Mouse (Mus musculus) heart, postnatal 36 days (tissue): ENCODE data around the gene Stard13. TPM values are rescaled to one million over a fixed set of nuclear protein-coding genes. Genes with fewer than 3 reads are reported as not detected.

ENCODE experiments used
- DNase-seq, 2 experiments: peaks; one replicate each; pipeline ENCODE4 v3.0.0; 2021 to 2022
- intact Hi-C: fragments of 180-260 bp; cut with DNase I; formaldehyde crosslinking; loops from one replicate; pipeline ENCODE4 v1.15.1; 2025
- total RNA-seq, 2 experiments: library from RNA; stranded (reverse); gene quantifications; 2 replicates each; pipeline ENCODE4 v1.2.3; 2021

Gene Stard13
- total RNA-seq, 2 experiments from 2014 or later = 24.1 to 25.0 TPM

GRCm38 (mm10) chr5:151231411-151231810 is 2.2 kb downstream of the Stard13 start:
- DNase-seq = no peak
- intact Hi-C loops = loop anchor here (5.0 kb wide), 2 partner anchors 39 to 89 kb away; no protein-coding TSS in a partner anchor

DNA sequence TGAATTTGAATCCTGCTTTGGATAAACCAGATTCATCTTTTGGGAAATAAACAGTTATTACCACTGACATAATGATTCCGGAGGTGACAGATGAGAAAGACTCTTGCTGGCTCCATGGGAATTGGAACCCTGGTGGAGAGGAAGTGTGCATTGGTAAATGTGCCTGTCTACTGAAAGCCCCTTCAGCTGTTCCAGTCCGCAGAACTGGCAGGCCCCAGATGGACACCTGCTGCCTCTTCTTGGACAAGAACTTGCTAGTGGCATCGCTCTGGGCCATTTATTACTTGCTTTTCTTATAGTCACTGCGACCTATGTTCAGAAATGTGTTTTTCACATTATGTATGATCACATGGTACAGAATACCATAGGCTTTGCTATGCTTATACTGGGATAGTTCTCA is 3.2 kb downstream of the Stard13 start:
- intact Hi-C loops = loop anchor here (5.0 kb wide), 2 partner anchors 38 to 88 kb away; no protein-coding TSS in a partner anchor
- DNase-seq = no peak

DNA sequence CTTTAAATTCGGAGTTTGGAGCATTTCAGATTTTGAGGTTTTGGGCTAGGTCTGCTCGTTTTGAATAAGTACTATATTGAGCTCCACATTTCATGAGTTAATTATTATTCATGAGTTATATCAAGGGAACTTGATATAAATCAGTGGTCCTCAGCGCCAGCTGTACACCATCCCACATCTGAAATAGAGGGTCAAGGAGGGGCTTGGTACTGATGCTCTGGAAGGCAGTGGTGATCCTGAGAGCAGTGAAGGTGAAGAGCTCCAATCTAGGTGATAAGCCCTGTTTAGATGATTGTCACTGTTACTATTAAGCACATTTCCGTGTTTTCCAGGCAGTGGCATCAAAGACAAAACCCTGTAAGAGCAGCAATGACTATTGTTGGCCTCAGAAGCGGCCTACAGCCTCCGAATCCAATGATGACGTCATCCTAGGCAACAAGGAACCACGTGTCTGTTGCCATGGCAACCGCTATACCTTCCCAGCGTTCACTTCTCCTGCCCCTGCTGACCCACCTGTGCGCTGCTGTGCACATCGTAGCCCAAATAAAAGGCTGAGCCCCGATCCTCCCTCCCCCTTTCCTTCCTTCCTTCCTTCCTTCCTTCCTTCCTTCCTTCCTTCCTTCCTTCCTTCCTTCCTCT is 5.2 kb downstream of the Stard13 start:
- no peak for DNase-seq
- intact Hi-C loops = no loop called here

GRCm38 (mm10) chr5:151223696-151224366 is 9.8 kb downstream of the Stard13 start:
- DNase-seq = no peak
- intact Hi-C loops = no loop called here

DNA sequence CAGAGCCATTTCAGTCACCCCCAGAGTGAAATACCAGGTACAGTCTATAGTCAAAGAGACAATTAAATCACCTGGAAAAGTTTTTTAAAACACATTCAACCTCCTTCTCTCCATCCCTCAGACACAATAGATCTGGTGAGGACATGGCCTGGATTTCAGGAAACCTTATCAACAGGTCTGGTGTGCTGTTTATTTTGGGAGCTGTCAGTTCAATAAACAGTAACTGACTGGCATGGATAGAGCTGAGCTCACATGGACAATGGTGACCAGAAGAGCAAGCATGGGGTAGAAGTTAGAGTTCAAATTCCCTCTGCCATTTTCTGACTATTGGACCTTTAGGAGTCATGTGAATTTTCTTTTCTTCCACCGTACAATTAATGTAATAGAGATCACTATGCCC is 10.8 kb downstream of the Stard13 start:
- intact Hi-C loops = no loop called here
- no peak for DNase-seq

DNA sequence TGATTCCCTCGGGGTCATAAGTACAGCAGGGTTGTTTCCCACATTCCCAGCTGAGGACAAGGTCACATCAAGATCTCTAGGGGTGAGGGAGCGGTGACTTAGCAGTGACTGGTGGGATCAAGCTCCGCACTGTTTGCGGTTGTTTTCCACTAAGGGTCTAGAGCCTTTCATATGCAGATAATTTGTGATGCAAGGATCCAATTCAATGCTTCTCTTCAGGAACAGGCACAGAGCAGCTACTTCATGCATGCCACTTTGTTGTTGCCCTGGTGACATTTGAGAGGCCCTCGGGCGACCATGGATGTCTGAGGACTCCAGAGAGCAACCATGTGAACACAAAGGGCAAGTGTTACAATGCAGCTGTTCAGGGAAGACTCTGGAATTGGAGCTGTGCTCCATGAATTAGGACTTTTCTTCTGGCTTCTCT is 14.9 kb downstream of the Stard13 start:
- intact Hi-C loops = no loop called here
- DNase-seq = peak in 1 of 2 experiments; percentile 27

DNA sequence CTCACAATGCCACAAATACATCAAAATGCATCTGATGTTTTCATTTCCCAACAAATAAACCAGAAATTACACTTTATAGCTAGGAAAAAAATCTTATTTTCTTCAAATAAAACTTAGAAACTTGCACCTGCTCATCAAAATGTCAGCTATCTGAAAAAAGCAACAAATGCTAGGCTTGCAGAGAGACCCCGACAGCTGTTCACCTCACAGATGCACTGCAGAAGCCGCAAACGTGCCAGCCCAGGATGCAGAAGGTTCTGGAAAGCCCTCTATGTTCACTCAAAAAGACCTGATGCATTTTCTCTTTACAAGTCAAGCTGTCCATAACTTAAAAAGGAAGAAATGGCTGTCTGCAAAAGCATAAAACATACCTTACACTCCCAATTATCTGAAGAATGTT is 20.5 kb downstream of the Stard13 start:
- intact Hi-C loops = no loop called here
- no peak for DNase-seq

DNA sequence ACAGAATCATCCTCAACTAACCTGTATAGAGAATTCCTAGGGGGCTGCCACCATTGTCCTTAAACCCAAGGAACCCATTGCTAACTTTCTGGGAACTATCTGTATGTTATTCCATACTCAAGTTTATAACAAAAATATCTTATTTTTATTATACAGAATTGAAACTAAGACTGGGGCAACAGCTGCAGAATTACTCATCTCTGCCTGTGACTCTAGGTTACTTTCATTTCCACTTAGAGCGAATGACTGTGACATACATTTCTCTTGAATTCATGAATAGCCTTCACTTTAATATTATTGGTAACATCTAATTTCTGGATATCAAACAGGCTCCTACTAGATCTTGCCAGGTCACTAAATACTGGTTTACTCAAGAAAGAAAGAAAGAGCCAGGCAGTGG is 22.8 kb downstream of the Stard13 start:
- intact Hi-C loops = no loop called here
- no peak for DNase-seq

- intact Hi-C loops = no loop called here
Observed at GRCm38 (mm10) chr5:151210060-151210459, 23.6 kb downstream of the Stard13 start.

DNA sequence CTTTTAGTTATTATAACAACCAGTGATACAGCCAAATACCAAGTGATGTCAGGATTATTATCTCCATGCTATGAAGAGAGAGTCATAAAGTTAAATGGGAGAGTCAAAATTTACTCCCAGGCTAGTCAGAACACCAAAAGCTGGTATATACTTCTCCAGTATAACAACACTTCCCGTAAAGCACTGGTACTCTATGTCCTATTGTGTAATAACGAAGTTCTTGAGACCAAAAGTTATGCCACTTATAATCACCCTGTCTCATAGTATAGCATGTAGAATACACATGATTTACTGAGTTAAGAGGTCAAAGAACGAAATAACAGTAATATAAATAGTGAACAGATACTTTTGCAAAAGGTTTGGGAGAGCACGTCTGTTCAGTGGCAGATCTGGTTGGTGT is 28.6 kb downstream of the Stard13 start:
- intact Hi-C loops = no loop called here
- DNase-seq = no peak

More at GRCm38 (mm10) chr5:151210060-151210459, 23.6 kb downstream of the Stard13 start:
- DNase-seq = no peak

GRCm38 (mm10) chr5:151202925-151203324 is 30.7 kb downstream of the Stard13 start:
- intact Hi-C loops = no loop called here
- no peak for DNase-seq

GRCm38 (mm10) chr5:151201220-151201619 is 32.4 kb downstream of the Stard13 start:
- intact Hi-C loops = no loop called here
- no peak for DNase-seq

DNA sequence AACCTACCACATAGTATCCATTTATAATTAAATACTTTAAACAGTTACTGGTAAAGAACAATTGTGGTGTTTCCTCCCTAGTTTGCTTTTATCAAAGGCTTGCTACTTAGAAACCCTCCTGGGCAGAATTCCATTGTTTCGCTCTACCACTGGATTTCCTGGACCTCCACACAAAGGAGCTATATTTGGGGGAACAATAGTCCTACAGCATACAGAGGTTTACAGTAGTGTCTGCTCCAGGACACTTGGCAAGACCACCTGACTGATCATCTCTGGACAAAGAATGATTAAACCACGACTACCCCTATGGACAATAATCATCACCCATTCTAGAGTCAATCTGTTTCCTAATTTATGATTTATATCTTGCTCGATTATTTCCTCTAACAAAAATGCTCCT is 34.4 kb downstream of the Stard13 start:
- no peak for DNase-seq
- intact Hi-C loops = no loop called here

GRCm38 (mm10) chr5:151196603-151197272 is 36.9 kb downstream of the Stard13 start:
- intact Hi-C loops = no loop called here

DNA sequence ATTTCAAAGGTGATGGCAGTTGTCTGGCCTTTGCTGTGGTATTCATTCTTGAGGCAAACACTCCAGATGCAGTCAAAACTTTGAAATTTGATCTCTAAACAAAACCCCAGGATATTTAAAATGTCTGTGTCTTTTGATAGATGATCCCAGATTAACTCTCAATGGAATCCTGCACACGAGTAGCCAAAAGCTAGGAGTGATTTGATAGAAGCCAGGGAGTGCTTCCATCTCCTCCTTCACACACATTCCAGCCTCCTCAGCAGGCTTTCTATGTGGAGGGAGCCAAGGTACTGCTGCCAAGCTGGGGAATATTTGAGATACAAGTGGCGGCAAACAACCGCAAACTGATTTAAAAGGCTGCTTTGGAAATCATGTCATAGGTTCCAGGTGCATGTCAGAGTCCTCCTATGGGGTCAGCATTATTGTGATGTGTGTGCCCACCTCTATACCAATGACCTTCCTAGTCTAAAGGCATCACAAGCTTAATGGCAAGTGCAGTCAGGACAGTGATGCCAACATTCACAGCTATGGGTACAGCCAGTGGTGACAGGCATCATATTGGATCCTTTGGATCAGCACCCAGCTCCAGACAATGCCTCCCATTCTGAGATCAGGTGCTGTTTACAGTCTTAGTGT is 39.6 kb downstream of the Stard13 start:
- no peak for DNase-seq
- intact Hi-C loops = loop anchor here (5.0 kb wide), 1 partner anchor 38 kb away; the partner anchor contains the start of gene Stard13

More at GRCm38 (mm10) chr5:151196603-151197272, 36.9 kb downstream of the Stard13 start:
- no peak for DNase-seq

- no peak for DNase-seq
- intact Hi-C loops = loop anchor here (5.0 kb wide), 1 partner anchor 40 kb away; the partner anchor contains the start of gene Stard13
Observed at GRCm38 (mm10) chr5:151192266-151192665, 41.4 kb downstream of the Stard13 start.

GRCm38 (mm10) chr5:151190764-151191163 is 42.9 kb downstream of the Stard13 start:
- no peak for DNase-seq
- intact Hi-C loops = loop anchor here (2.0 to 5.0 kb wide), 2 partner anchors 42 to 178 kb away; partner anchors contain the start of gene Stard13

GRCm38 (mm10) chr5:151189789-151190378 is 43.8 kb downstream of the Stard13 start:
- intact Hi-C loops = loop anchor here (2.0 to 5.0 kb wide), 3 partner anchors 42 to 179 kb away; partner anchors contain the start of gene Stard13
- DNase-seq = peak; percentile 66 to 69

DNA sequence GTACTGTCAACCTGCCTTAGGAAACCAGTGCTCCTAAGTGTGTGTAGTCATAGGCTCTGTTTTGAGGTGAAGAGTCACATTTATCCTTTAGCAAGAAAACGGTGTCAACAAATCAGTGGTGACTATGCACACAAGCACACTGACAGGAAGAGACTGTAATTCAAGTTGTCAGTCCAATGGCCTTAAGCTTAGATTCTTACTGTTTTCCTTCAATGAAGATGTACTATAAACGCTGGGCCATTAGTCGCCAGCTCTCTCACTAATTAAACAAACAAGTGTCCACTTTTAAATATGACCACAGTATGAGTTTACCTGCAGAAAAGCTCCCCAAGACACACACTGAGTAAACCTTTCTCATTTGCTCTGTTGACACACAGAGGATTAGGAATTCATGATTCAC is 44.3 kb downstream of the Stard13 start:
- intact Hi-C loops = loop anchor here (2.0 kb wide), 1 partner anchor 47 kb away; no protein-coding TSS in a partner anchor
- no peak for DNase-seq

DNA sequence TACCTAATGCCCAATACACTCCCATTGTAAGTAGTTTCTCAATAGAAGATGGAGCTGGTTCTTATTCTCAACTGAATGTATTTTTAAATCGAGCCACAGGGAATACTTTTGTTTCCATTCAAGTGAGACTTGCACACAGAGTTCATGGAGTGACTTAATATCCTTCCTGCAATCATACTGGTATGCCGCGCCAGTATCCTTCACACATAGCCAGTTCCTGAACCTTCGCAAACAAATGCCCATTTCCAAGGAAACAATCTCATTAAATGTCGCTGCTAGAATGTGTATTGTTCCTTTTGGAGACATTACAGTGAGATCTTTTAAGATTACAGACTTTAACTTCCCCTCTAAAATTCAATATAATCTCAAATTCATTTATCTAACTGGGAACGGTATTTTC is 45.0 kb downstream of the Stard13 start:
- intact Hi-C loops = loop anchor here (2.0 kb wide), 1 partner anchor 46 kb away; no protein-coding TSS in a partner anchor
- no peak for DNase-seq
